Mouse (Mus musculus) midbrain, embryonic 12.5 days (tissue): Measurements from ENCODE around the gene Ccdc51. TPM values are rescaled to one million over a fixed set of nuclear protein-coding genes. Genes with fewer than 3 reads are reported as not detected.

Source experiments
- ATAC-seq: fragments of 200-750 bp; cut with Nextera tagmentation; 2 replicates; pipeline ENCODE4 v1.8.0; 2017; ENCODE audit warnings: low read depth, moderate TSS enrichment, moderate library complexity; ENCODE audit not compliant: low FRiP score
- H3K27ac ChIP-seq: fragments of 300-500 bp; sonication (generic); replicated peaks from 2 replicates; pipeline ENCODE4 v1.5.1; 2016; ENCODE audit warnings: mild to moderate bottlenecking
- H3K27me3 ChIP-seq: fragments of 300-500 bp; sonication (generic); 2 replicates; pipeline ENCODE4 v1.6.1; 2016; ENCODE audit warnings: mild to moderate bottlenecking
- H3K36me3 ChIP-seq: fragments of 300-500 bp; sonication (generic); 2 replicates; pipeline ENCODE4 v1.6.1; 2016
- H3K4me1 ChIP-seq: fragments of 300-500 bp; sonication (generic); 2 replicates; pipeline ENCODE4 v1.6.1; 2016
- H3K4me2 ChIP-seq: fragments of 300-500 bp; sonication (generic); replicated peaks from 2 replicates; pipeline ENCODE4 v1.6.1; 2016; ENCODE audit warnings: mild to moderate bottlenecking, moderate library complexity
- H3K4me3 ChIP-seq: fragments of 300-500 bp; sonication (generic); 2 replicates; pipeline ENCODE4 v1.5.1; 2016; ENCODE audit warnings: mild to moderate bottlenecking
- H3K9ac ChIP-seq: fragments of 300-500 bp; sonication (generic); replicated peaks from 2 replicates; pipeline ENCODE4 v1.6.1; 2016; ENCODE audit warnings: mild to moderate bottlenecking, moderate library complexity
- H3K9me3 ChIP-seq: fragments of 300-500 bp; sonication (generic); 2 replicates; pipeline ENCODE4 v1.6.1; 2016; ENCODE audit warnings: mild to moderate bottlenecking
- WGBS: fragments of 180-500 bp; shearing (Covaris S2); methylation state at CpG from one replicate; pipeline ENCODE4 v1.1.7; 2016; 5-methylcytosine and 5-hydroxymethylcytosine counted together
- polyA plus RNA-seq: library from polyadenylated mRNA; unstranded; fragments of >200 nt; fragmentation: Nextera tagmentation; extraction: Ambion mirVana; gene quantifications from 2 replicates; pipeline ENCODE4 v1.2.1, GENCODE M21; 2016

Gene Ccdc51
- polyA plus RNA-seq, 1 experiment from 2014 or later: 15.7 TPM

DNA sequence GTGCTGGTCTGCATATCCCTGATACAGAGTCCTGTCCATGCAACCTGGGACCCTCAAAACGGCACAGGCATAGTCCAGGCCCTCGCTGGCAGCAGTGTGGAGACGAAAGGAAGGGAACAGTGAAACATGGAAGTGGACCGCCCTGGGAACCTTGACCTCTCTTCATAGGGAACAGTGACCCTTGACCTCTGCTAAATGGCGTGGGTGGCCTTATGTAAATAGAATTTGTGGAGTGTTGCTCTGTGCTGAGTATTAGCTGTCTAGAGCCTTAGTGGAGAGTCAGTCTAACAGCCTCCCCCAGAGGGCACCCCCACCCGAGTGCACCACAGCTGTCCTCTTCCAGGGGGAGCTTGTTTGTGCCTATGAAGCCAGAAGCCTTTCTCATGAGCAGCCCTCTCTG, 10.5 kb downstream of the Ccdc51 start:
- no peak overlapping the region for H3K4me3 ChIP-seq
- H3K27ac ChIP-seq: no peak overlapping the region
- peaks cover 31% of the 10 kb centered on the region for H3K36me3 ChIP-seq
- peaks cover 39% of the 10 kb centered on the region for H3K4me1 ChIP-seq
- no peak overlapping the region for H3K4me2 ChIP-seq
- no peaks in the 10 kb centered on the region for H3K27me3 ChIP-seq
- H3K9ac ChIP-seq: no peak overlapping the region
- no peak for ATAC-seq
- WGBS: 31% methylated on average over 6 of the region's 6 CpGs
- no peaks in the 10 kb centered on the region for H3K9me3 ChIP-seq

DNA sequence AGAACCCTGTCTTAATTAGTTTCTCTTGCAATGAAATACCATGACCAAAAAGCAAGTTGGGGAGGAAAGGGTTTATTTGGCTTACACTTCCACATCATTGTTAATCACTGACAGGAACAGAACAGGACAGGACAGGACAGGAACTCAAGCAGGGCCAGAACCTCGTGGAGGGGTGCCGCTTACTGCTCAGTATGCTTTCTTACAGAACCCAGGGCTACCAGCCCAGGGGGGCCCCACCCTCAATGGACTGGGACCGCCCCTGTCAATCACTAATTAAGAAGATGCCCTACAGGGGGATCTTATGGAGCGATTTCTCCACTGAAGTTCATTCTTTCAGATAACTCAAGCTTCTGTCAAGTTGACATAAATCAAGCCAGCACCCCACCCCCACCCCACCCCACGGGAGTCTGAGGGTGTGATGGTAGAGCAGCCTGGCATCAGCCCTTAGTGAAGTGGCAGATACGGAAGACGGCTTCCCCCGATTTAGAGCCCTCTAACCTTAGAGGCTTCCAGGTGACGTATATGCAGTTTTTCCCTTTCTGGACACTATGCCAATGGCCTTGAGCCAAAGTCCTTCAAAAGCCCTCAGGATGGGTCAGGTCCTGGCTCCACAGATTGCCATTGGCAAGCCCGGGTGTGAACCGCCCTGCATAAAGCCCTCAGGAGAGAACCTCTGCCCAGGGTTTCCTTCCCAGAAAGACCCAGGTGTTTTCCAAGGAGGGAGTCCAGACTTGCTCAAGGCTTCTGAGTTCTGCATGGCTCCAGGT, 11.7 kb downstream of the Ccdc51 start:
- no peak for ATAC-seq
- WGBS: 22% methylated on average over 11 of the region's 11 CpGs
- peak overlapping the region; percentile 84 for H3K4me2 ChIP-seq

DNA sequence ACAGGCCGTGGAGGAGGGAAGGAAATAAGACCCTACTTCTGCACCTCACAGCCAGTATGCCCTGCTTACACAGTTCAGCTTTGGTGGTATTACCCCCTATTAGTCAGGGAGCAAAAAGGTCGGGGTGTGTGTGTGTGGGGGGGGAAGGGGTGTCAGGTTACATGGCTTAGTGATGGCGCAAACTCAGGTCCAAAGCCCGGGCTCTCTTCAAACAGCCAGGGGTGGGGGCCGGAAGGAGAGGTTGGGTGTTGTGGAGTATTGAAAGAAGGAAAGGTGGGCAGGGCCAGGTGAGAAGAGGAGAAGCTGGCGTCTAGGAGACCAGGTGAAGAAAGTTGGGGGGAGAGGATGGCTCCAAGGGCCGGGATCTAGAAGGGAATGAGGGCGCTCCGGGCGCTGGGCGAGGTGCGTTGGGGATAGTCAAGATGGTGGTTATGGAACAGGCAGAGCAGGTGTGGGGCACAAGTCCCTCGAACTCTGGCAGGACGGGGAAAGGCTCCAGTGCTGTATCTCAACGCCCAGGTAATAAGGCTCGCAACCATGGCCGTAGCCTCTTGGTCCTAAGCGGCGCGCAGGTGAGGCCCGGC, 12.4 kb downstream of the Ccdc51 start:
- WGBS: 1% methylated on average over 21 of the region's 21 CpGs
- H3K27me3 ChIP-seq: no peaks in the 10 kb centered on the region
- ATAC-seq: peak; percentile 0; the same call in 1 of the 2 replicates
- H3K9me3 ChIP-seq: no peaks in the 10 kb centered on the region
- H3K27ac ChIP-seq: peak overlapping the region; percentile 100
- peaks cover 52% of the 10 kb centered on the region for H3K4me1 ChIP-seq
- peak overlapping the region; percentile 84 for H3K4me2 ChIP-seq
- peak overlapping the region; percentile 96 for H3K9ac ChIP-seq
- peak overlapping the region; percentile 77 for H3K4me3 ChIP-seq
- peaks cover 37% of the 10 kb centered on the region for H3K36me3 ChIP-seq

More for the DNA sequence above, 11.7 kb downstream of the Ccdc51 start:
- Histone ChIP-seq H3K4me1 (peaks cover 46% of the 10 kb centered on the region), H3K9ac (peak overlapping the region; percentile 96), H3K27me3 (no peaks in the 10 kb centered on the region), H3K36me3 (peaks cover 34% of the 10 kb centered on the region), H3K27ac (peak overlapping the region; percentile 100), H3K9me3 (no peaks in the 10 kb centered on the region), H3K4me3 (peak overlapping the region; percentile 77)

DNA sequence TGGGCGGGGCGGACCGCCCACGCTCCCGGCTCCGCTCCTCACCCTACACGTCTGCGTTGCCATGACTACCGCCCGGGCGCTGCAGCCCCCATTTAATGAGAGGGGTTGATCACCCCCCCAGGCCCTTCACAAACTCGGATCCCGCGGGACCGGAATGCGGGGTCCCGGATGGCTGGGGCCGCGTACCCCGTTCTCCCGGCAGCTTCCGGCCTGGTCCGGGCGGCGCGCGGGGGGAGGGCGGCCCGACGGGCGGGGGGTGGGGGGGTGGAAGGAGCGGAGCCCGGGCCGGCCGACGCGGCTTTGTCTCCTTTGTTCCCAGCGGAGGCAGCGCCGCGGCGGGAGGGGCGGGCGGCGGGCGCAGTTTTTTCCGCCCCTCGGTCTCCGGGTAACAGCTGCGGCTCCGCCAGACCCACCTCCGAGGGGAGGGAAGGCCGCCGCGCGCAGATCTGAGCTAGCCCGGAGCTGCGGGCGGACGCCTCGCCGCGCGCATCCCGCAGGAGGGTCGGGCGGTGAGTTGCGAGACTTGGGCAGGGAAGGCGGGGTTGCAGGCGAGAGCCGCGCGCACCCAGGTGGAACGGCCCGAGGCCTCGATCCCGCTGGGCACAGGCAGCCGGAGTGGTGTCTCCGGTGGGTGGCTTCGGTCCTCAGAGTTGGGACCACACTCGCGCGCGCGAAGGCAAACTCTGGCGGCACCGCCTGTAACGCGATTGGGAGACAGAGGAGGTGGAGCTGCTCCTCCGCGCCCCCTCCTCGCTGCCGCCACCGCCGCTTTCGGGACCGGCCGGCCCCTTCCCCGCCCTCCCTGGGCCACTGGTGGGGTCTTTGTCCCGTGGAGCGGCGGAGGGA, 13.1 kb downstream of the Ccdc51 start, which contains the start of gene Plxnb1:
Gene Plxnb1, plus strand, starts transcription at position 253 of the 846 bp plus-strand sequence.
- H3K27me3 ChIP-seq: no peaks in the 10 kb centered on the region
- peak within 1 kb of the TSS; percentile 96 for H3K9ac ChIP-seq
- WGBS: under 1% methylated on average over 82 of the region's 102 CpGs
- peak within 1 kb of the TSS; percentile 84 for H3K4me2 ChIP-seq
- H3K4me3 ChIP-seq: peak within 1 kb of the TSS; percentile 77
- no peaks in the 10 kb centered on the region for H3K9me3 ChIP-seq
- peak; percentile 75 for ATAC-seq
- H3K27ac ChIP-seq: peak within 1 kb of the TSS; percentile 100
- peaks cover 38% of the 10 kb centered on the region for H3K36me3 ChIP-seq
- peaks cover 49% of the 10 kb centered on the region for H3K4me1 ChIP-seq

DNA sequence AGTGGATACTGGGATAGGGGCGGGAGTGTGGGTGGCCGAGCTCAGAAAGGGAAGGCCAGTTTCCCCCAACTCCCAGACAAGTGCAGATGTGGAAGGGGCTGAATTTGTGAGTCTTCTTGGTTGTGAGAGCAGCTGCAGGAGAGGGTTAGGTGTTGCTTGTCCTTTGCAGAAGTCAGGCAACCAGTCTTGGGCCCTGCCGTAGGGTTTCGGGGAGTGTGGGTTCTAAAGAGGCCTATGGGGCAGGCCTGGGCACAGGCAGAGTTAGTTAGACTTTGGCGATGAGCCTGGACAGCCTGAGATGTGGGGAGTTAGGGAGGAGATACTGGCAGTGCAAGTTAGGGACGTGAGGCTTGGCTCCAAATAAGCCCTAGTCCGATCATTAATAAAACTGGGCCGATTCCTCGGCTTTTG, 14.0 kb downstream of the Ccdc51 start:
- peak overlapping the region; percentile 77 for H3K4me3 ChIP-seq
- peak overlapping the region; percentile 100 for H3K27ac ChIP-seq
- peaks cover 40% of the 10 kb centered on the region for H3K36me3 ChIP-seq
- no peaks in the 10 kb centered on the region for H3K27me3 ChIP-seq
- WGBS: 12% methylated on average over 9 of the region's 9 CpGs
- peak overlapping the region; percentile 96 for H3K9ac ChIP-seq
- H3K9me3 ChIP-seq: no peaks in the 10 kb centered on the region
- no peak for ATAC-seq
- H3K4me1 ChIP-seq: peaks cover 51% of the 10 kb centered on the region
- peak overlapping the region; percentile 84 for H3K4me2 ChIP-seq

DNA sequence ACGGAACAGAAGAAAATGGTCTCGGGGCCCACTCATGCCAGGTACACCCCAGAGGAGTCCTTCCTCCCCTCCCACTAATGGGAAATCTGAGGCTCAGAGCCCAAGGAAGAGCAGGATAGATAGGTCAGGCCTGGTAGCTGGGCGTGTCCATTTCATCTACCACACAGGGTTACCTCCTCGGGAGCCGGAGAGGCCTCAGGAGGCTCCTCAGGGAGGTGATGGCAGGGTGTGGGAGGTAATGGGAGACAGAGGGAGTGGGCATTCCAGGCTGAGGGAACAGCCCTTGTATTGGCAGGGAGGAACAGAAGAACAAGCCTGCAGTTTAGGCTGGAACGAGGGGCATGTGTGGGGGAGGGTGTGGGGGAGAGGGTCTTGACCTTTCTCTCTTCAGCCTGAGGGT, 14.6 kb downstream of the Ccdc51 start:
- 18% methylated on average over 6 of the region's 6 CpGs for WGBS
- Histone ChIP-seq H3K27me3 (no peaks in the 10 kb centered on the region), H3K4me1 (peaks cover 51% of the 10 kb centered on the region), H3K4me3 (peak overlapping the region; percentile 77), H3K9ac (peak overlapping the region; percentile 96), H3K27ac (peak overlapping the region; percentile 100), H3K9me3 (no peaks in the 10 kb centered on the region), H3K36me3 (peaks cover 40% of the 10 kb centered on the region), H3K4me2 (peak overlapping the region; percentile 84)
- ATAC-seq: 0 out of 2 replicates have a peak, but pooled peaks have one; percentile 3

DNA sequence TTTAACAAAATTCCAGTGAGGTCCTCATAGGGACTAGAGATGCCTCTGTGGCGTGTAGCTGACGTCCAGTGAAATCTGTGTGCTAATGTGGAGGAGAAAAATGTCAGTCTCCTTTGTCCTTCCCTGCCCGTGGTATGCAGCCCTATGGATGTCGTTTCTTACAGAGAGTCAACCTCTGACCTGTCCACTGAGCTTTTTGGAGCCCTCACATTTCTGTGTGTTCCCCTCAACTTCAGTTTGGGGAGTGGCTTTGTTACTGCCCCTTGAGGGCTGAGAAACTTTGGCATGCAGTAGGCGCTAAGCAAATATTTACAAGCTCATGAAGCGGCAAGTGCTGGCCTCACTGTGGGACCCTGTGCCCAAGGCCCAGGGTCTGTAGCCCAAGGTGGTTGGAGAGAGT, 15.0 kb downstream of the Ccdc51 start:
- Histone ChIP-seq H3K27me3 (no peaks in the 10 kb centered on the region), H3K4me3 (peak overlapping the region; percentile 77), H3K4me1 (peaks cover 51% of the 10 kb centered on the region), H3K27ac (peak overlapping the region; percentile 100), H3K36me3 (peaks cover 40% of the 10 kb centered on the region), H3K9ac (peak overlapping the region; percentile 96), H3K9me3 (no peaks in the 10 kb centered on the region), H3K4me2 (peak overlapping the region; percentile 84)
- no peak for ATAC-seq
- WGBS: 10% methylated on average over 6 of the region's 6 CpGs

DNA sequence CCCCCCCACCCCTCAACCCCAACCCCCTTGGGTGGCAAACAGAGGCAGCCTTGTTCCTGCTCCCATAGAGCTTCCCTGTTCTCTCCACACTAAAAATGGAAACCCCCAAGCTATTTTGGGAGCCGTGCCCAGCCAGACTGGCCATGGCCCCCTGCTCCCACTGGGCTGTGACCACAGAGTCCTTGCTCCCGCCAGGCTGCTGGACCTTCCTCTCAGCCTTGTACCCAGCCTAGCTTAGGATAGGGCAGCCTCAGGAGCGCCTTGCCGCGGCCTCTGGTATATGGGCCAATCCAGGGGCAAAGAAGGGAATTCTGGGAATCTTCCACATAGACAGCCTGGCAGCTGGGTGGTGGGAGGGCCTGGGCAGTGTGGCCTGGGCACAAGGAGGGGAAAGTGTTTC, 15.5 kb downstream of the Ccdc51 start:
- Histone ChIP-seq H3K9me3 (no peaks in the 10 kb centered on the region), H3K9ac (peak overlapping the region; percentile 96), H3K27me3 (no peaks in the 10 kb centered on the region), H3K4me3 (peak overlapping the region; percentile 77), H3K4me2 (peak overlapping the region; percentile 84), H3K27ac (peak overlapping the region; percentile 100), H3K36me3 (peaks cover 43% of the 10 kb centered on the region), H3K4me1 (peaks cover 51% of the 10 kb centered on the region)
- ATAC-seq: no peak
- WGBS: 51% methylated on average over 5 of the region's 5 CpGs

DNA sequence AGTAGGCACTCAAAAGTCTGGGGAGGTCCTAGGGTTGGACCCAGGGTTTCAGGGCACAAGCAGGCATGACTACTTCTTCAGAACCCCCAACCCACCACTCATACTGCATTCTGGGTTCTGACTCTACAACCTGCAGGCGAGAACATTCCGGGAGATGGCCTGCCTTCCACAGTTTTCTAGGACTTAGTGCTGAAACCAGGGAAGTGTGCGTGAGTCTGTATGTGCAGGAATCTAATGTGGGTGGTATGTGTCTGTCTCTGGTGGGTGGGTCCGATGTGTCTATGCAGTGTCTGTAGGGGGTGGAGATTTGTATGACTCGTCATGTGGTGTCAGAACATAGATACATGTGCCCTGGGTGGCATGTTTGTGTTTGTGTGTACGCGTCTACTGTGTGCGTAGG, 16.1 kb downstream of the Ccdc51 start:
- H3K27me3 ChIP-seq: no peaks in the 10 kb centered on the region
- peak overlapping the region; percentile 96; the same call in 1 of the 2 replicates for H3K9ac ChIP-seq
- peaks cover 48% of the 10 kb centered on the region for H3K36me3 ChIP-seq
- H3K4me3 ChIP-seq: peak overlapping the region; percentile 77; the same call in 1 of the 2 replicates
- WGBS: 88% methylated on average over 8 of the region's 8 CpGs
- no peak overlapping the region for H3K27ac ChIP-seq
- peaks cover 51% of the 10 kb centered on the region for H3K4me1 ChIP-seq
- H3K4me2 ChIP-seq: peak overlapping the region; percentile 84
- no peaks in the 10 kb centered on the region for H3K9me3 ChIP-seq
- no peak for ATAC-seq

DNA sequence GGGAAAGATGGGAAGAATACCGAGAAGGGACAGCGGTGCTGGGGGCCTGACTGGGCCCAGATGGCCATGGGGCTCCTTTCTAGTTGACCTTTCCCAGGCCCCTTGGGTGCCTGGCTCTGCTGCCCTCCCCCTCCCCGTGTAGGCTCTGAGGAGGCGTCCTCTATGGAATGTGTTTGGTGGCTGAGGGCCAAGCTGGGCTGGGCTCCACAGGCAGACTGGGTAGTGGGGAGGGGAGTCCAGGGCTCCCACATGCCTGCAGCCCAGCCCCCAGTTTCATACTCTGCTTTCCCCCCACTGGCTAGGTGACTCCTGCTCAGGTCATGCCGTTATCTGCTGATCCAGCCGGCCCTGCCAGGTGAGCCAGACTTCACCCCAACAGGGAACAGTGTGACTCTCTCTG, 16.7 kb downstream of the Ccdc51 start:
- peaks cover 47% of the 10 kb centered on the region for H3K4me1 ChIP-seq
- H3K4me2 ChIP-seq: peak overlapping the region; percentile 84
- H3K27ac ChIP-seq: no peak overlapping the region
- no peaks in the 10 kb centered on the region for H3K27me3 ChIP-seq
- H3K9ac ChIP-seq: peak overlapping the region; percentile 11; the same call in 1 of the 2 replicates
- ATAC-seq: no peak
- H3K36me3 ChIP-seq: peaks cover 54% of the 10 kb centered on the region
- 71% methylated on average over 6 of the region's 6 CpGs for WGBS
- 0 out of 2 replicates have a peak overlapping the region, but pooled peaks have one; percentile 6 for H3K4me3 ChIP-seq
- H3K9me3 ChIP-seq: no peaks in the 10 kb centered on the region

DNA sequence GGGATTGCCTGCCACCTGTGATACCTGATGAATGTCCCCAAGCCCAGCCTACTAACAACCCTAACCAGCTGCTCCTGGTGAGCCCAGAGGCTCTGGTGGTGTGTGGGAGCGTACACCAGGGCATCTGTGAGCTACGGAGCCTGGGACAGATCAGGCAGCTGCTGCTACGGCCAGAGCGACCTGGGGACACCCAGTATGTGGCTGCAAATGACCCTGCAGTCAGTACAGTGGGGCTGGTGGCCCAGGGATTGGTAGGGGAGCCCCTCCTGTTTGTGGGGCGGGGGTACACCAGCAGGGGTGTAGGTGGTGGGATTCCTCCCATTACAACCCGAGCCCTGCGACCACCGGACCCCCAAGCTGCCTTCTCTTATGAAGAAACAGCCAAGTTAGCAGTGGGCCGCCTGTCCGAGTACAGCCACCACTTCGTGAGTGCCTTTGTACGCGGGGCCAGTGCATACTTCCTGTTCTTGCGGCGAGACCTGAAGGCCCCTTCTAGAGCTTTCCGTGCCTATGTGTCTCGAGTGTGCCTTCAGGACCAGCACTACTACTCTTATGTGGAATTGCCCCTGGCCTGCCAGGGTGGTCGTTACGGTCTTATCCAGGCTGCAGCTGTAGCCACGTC, 18.1 kb downstream of the Ccdc51 start:
- Histone ChIP-seq H3K4me1 (peaks cover 42% of the 10 kb centered on the region), H3K27me3 (no peaks in the 10 kb centered on the region), H3K9ac (no peak overlapping the region), H3K9me3 (no peaks in the 10 kb centered on the region), H3K4me3 (no peak overlapping the region), H3K27ac (no peak overlapping the region), H3K4me2 (no peak overlapping the region), H3K36me3 (peaks cover 68% of the 10 kb centered on the region)
- 92% methylated on average over 20 of the region's 20 CpGs for WGBS
- ATAC-seq: no peak
